ENCODE assay signal across 9 mouse cellular contexts in the genomic region with DNA sequence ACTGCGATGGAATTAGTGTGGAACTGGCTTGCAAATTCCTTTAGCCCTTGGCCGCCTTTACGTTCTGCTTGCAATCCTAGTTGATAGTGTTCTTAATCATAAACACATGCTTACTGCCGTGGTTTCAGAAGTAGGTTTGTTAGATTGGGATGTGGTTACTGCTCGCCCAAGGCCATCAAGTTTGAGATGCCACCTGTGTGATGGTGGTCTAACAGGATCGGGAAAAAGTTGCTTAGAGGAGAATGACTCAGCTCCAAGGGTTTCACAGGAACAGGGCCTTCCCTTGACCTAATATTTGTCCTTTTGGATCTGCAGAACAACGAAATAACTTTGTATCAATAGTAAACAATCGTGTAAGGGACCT. TPM values are rescaled to one million over a fixed set of nuclear protein-coding genes. Genes with fewer than 3 reads are reported as not detected.
DNase-seq lines count a peak whose midpoint lies in the region; ATAC-seq and TF ChIP-seq lines count a peak whose summit lies in the region.
"Had no signal": no experiment of that assay in that cellular context is flagged by ENCODE, and none has a peak within 500 bp of the region (broad histone marks: within the 10 kb centered on the region; RNA-seq: fewer than 3 reads in every experiment).

No protein-coding gene starts in this region.

- 19% methylated on average over 8 of the region's 8 CpGs for WGBS in heart, embryonic 16.5 days
- 28% methylated on average over 8 of the region's 8 CpGs for WGBS in hindbrain, embryonic 12.5 days
- 22% methylated on average over 8 of the region's 8 CpGs for WGBS in midbrain, embryonic 12.5 days

- H3K27me3 ChIP-seq in heart, embryonic 16.5 days (ENCODE audit: control insufficient read depth, insufficient read depth, low read length) = no peaks in the 10 kb centered on the region
- H3K27me3 ChIP-seq in MEL (ENCODE audit: control insufficient read depth in 1 of 2, insufficient read depth in 2 of 2, low read length in 2 of 2) = no peaks in the 10 kb centered on the region
- H3K27me3 ChIP-seq in hindbrain, embryonic 12.5 days = 0 out of 2 replicates have a peak, but pooled peaks cover 3% of the 10 kb centered on the region
- peaks cover 7% of the 10 kb centered on the region; the same call in 1 of the 2 replicates for H3K27me3 ChIP-seq in midbrain, embryonic 12.5 days

- peak overlapping the region; percentile 86 for H3K27ac ChIP-seq in heart, embryonic 16.5 days (ENCODE audit: low read length)
- H3K27ac ChIP-seq in MEL (ENCODE audit: control insufficient read depth, low read depth, low read length) = 0 out of 2 replicates have a peak overlapping the region, but pooled peaks have one; percentile 13
- H3K27ac ChIP-seq in hindbrain, embryonic 12.5 days = no peak overlapping the region
- peak overlapping the region; percentile 31; the same call in 1 of the 2 replicates for H3K27ac ChIP-seq in midbrain, embryonic 12.5 days (replicated peaks)

- TF ChIP-seq RAD21 in MEL (IDR thresholded peaks at IDR 0.05; ENCODE audit: low read depth, low read length) = no peak

- peak overlapping the region; percentile 65 for H3K4me2 ChIP-seq in heart, embryonic 16.5 days (ENCODE audit: low read depth, low read length)
- peak overlapping the region; percentile 79 for H3K4me2 ChIP-seq in hindbrain, embryonic 12.5 days (replicated peaks)
- peak overlapping the region; percentile 80 for H3K4me2 ChIP-seq in midbrain, embryonic 12.5 days (replicated peaks)

- no peak for DNase-seq in heart, postnatal 10 days
- no peak for DNase-seq in MEL (ENCODE audit: low read depth, low spot score)
- DNase-seq in ovary, postnatal 14 days (ENCODE audit: low spot score) = no peak
- no peak for DNase-seq in thymus, postnatal 14 days
- no peak for DNase-seq in spleen, adult 12 weeks (ENCODE audit: low spot score)

- ATAC-seq in heart, embryonic 16.5 days (replicated peaks; ENCODE audit: extremely low read depth, insufficient read depth, low FRiP score) = no peak
- ATAC-seq in hindbrain, embryonic 12.5 days (ENCODE audit: low FRiP score) = no peak
- ATAC-seq in midbrain, embryonic 12.5 days (ENCODE audit: low FRiP score, low read depth) = no peak

- no peaks in the 10 kb centered on the region; the same call in 1 of the 2 replicates for H3K79me2 ChIP-seq in MEL (ENCODE audit: control insufficient read depth, insufficient read depth, low read length, poor library complexity)

- peaks cover 30% of the 10 kb centered on the region for H3K4me1 ChIP-seq in heart, embryonic 16.5 days (ENCODE audit: control insufficient read depth, insufficient read depth, low read length)
- H3K4me1 ChIP-seq in MEL (ENCODE audit: control insufficient read depth in 1 of 2, insufficient read depth in 2 of 2, low read length in 2 of 2) = peaks cover 6 to 19% of the 10 kb centered on the region in 2 experiments
- peaks cover 20% of the 10 kb centered on the region for H3K4me1 ChIP-seq in hindbrain, embryonic 12.5 days
- H3K4me1 ChIP-seq in midbrain, embryonic 12.5 days = peaks cover 21% of the 10 kb centered on the region

- peaks cover 21% of the 10 kb centered on the region for H3K36me3 ChIP-seq in heart, embryonic 16.5 days (ENCODE audit: control insufficient read depth, insufficient read depth)
- H3K36me3 ChIP-seq in MEL (ENCODE audit: control insufficient read depth in 1 of 2, insufficient read depth in 2 of 2, low read length in 2 of 2) = peaks cover 0 to 13% of the 10 kb centered on the region in 2 experiments; a peak in 2 of 4 replicates
- H3K36me3 ChIP-seq in hindbrain, embryonic 12.5 days = no peaks in the 10 kb centered on the region
- peaks cover 12% of the 10 kb centered on the region for H3K36me3 ChIP-seq in midbrain, embryonic 12.5 days

- TF ChIP-seq CTCF in MEL (IDR thresholded peaks at IDR 0.05 in 2 of 3, conservative IDR thresholded peaks at IDR 0.05 in 1 of 3; ENCODE audit: control insufficient read depth in 1 of 3, insufficient read depth in 1 of 3, low read depth in 2 of 3, low read length in 3 of 3, poor library complexity in 1 of 3, severe bottlenecking in 1 of 3) = no peak

- no peak for TF ChIP-seq EP300 in MEL (IDR thresholded peaks at IDR 0.05; ENCODE audit: low read depth in 1 of 2, low read length in 2 of 2)

- peak overlapping the region; percentile 87 for H3K9ac ChIP-seq in heart, embryonic 16.5 days (ENCODE audit: low read length)
- H3K9ac ChIP-seq in MEL (ENCODE audit: control insufficient read depth, low read depth, low read length, poor library complexity, severe bottlenecking) = peak overlapping the region; percentile 55
- peak overlapping the region; percentile 73 for H3K9ac ChIP-seq in hindbrain, embryonic 12.5 days
- peak overlapping the region; percentile 64 for H3K9ac ChIP-seq in midbrain, embryonic 12.5 days (replicated peaks)

- H3K4me3 ChIP-seq in heart, embryonic 16.5 days (ENCODE audit: low read length) = peak overlapping the region; percentile 82
- H3K4me3 ChIP-seq in MEL (ENCODE audit: control insufficient read depth in 1 of 2, insufficient read depth in 1 of 2, low read depth in 2 of 2, low read length in 2 of 2) = peak overlapping the region; percentile 70 to 77
- peak overlapping the region; percentile 55 for H3K4me3 ChIP-seq in hindbrain, embryonic 12.5 days
- H3K4me3 ChIP-seq in midbrain, embryonic 12.5 days = peak overlapping the region; percentile 53

- intact Hi-C loops in heart, postnatal 10 days (cut with DNase I) = no loop called here

- H3K9me3 ChIP-seq in heart, embryonic 16.5 days (replicated peaks; ENCODE audit: control insufficient read depth, low read length) = no peaks in the 10 kb centered on the region
- no peaks in the 10 kb centered on the region for H3K9me3 ChIP-seq in MEL (replicated peaks; ENCODE audit: insufficient read depth, low read length)
- no peaks in the 10 kb centered on the region for H3K9me3 ChIP-seq in hindbrain, embryonic 12.5 days (replicated peaks)
- H3K9me3 ChIP-seq in midbrain, embryonic 12.5 days = no peaks in the 10 kb centered on the region

- TF ChIP-seq POLR2A in MEL (IDR thresholded peaks at IDR 0.05; ENCODE audit: control insufficient read depth in 1 of 2, insufficient read depth in 1 of 2, low read depth in 1 of 2, low read length in 2 of 2, poor library complexity in 1 of 2) = no peak

TF ChIP-seq in MEL, 35 proteins besides CTCF, POLR2A, EP300 and RAD21:
- TF ChIP-seq MAX (IDR thresholded peaks at IDR 0.05; ENCODE audit: low read length) (no peak), TCF12 (IDR thresholded peaks at IDR 0.05; ENCODE audit: low read depth, low read length) (no peak), GATA1 (IDR thresholded peaks at IDR 0.05; ENCODE audit: low read depth, low read length) (no peak), JUND (IDR thresholded peaks at IDR 0.05; ENCODE audit: low read depth, low read length) (no peak), MYB (IDR thresholded peaks at IDR 0.05; ENCODE audit: low read depth, low read length) (no peak), TAL1 (IDR thresholded peaks at IDR 0.05; ENCODE audit: low read length) (no peak), POLR2AphosphoS2 (IDR thresholded peaks at IDR 0.05; ENCODE audit: low read length) (no peak), ZMIZ1 (IDR thresholded peaks at IDR 0.05; ENCODE audit: low read depth, low read length) (no peak), USF1 (IDR thresholded peaks at IDR 0.05; ENCODE audit: low read depth, low read length) (no peak), ETS1 (IDR thresholded peaks at IDR 0.05; ENCODE audit: low read depth, low read length) (no peak)

RNA-seq across cellular contexts. Expression of gene Abhd4, which starts 5.7 kb away (rescaled TPM):
- polyA plus RNA-seq in heart, embryonic 16.5 days (2015; fragmentation: Nextera tagmentation; extraction: Ambion mirVana) = 115 and 119 TPM in 2 replicates
- total RNA-seq in heart, postnatal 10 days (2021) = 10 to 100 TPM; 55.9 to 67.1 TPM
- 13.1 and 13.2 TPM in 2 replicates for total RNA-seq in MEL (2012; rRNA removed)
- 10 to 100 TPM in 1 of 2 experiments, not detected in 1; 32.0 TPM for polyA plus RNA-seq in MEL (2012; ENCODE audit: insufficient read depth in 1 of 2, insufficient read length in 2 of 2, low read depth in 1 of 2, low replicate concordance in 2 of 2, missing spikeins in 1 of 2)
- 44.0 and 47.7 TPM in 2 replicates for polyA plus RNA-seq in hindbrain, embryonic 12.5 days (2016; fragmentation: Nextera tagmentation; extraction: Ambion mirVana)
- polyA plus RNA-seq in midbrain, embryonic 12.5 days (2016; fragmentation: Nextera tagmentation; extraction: Ambion mirVana) = 36.6 and 38.3 TPM in 2 replicates

RNA-seq across cellular contexts. Expression of gene Dad1, which starts 5.8 kb away (rescaled TPM):
- polyA plus RNA-seq in heart, embryonic 16.5 days (2015; fragmentation: Nextera tagmentation; extraction: Ambion mirVana) = 349 and 394 TPM in 2 replicates
- 100 to 1,000 TPM; 121 TPM for total RNA-seq in heart, postnatal 10 days (2021)
- total RNA-seq in MEL (2012; rRNA removed) = 172 and 186 TPM in 2 replicates
- polyA plus RNA-seq in MEL (2012; ENCODE audit: insufficient read depth in 1 of 2, insufficient read length in 2 of 2, low read depth in 1 of 2, low replicate concordance in 2 of 2, missing spikeins in 1 of 2) = 100 to 1,000 TPM in 1 of 2 experiments, not detected in 1; 320 TPM
- 238 and 259 TPM in 2 replicates for polyA plus RNA-seq in hindbrain, embryonic 12.5 days (2016; fragmentation: Nextera tagmentation; extraction: Ambion mirVana)
- 220 and 224 TPM in 2 replicates for polyA plus RNA-seq in midbrain, embryonic 12.5 days (2016; fragmentation: Nextera tagmentation; extraction: Ambion mirVana)

RNA-seq across cellular contexts. Expression of gene Olfr49, which starts 25.0 kb away (rescaled TPM):
- not detected in 2 replicates for polyA plus RNA-seq in heart, embryonic 16.5 days (2015; fragmentation: Nextera tagmentation; extraction: Ambion mirVana)
- total RNA-seq in heart, postnatal 10 days (2021) = not detected
- not detected in 2 replicates for total RNA-seq in MEL (2012; rRNA removed)
- not detected for polyA plus RNA-seq in MEL (2012; ENCODE audit: insufficient read depth in 1 of 2, insufficient read length in 2 of 2, low read depth in 1 of 2, low replicate concordance in 2 of 2, missing spikeins in 1 of 2)
- not detected in 2 replicates for polyA plus RNA-seq in hindbrain, embryonic 12.5 days (2016; fragmentation: Nextera tagmentation; extraction: Ambion mirVana)
- polyA plus RNA-seq in midbrain, embryonic 12.5 days (2016; fragmentation: Nextera tagmentation; extraction: Ambion mirVana) = not detected in 2 replicates
- total RNA-seq: layer of hippocampus, adult 8-10 months had no signal
